Mouse (Mus musculus) hindbrain, embryonic 15.5 days (tissue): ENCODE data around the gene Mrm3. TPM values are rescaled to one million over a fixed set of nuclear protein-coding genes. Genes with fewer than 3 reads are reported as not detected.

ENCODE experiments used
- ATAC-seq: fragments of 200-750 bp; cut with Nextera tagmentation; 2 replicates; pipeline ENCODE4 v1.8.0; 2017; ENCODE audit warnings: low read depth, moderate number of reproducible peaks, moderate TSS enrichment; ENCODE audit not compliant: low FRiP score
- H3K27ac ChIP-seq: fragments of 300-500 bp; sonication (generic); replicated peaks from 2 replicates; pipeline ENCODE4 v1.5.1; 2015; ENCODE audit warnings: mild to moderate bottlenecking, inconsistent platforms
- H3K27me3 ChIP-seq: fragments of 300-500 bp; sonication (generic); 2 replicates; pipeline ENCODE4 v1.6.1; 2015; ENCODE audit warnings: control low read depth, inconsistent platforms
- H3K36me3 ChIP-seq: fragments of 300-500 bp; sonication (generic); 2 replicates; pipeline ENCODE4 v1.6.1; 2015; ENCODE audit warnings: control low read depth, inconsistent platforms
- H3K4me1 ChIP-seq: fragments of 300-500 bp; sonication (generic); replicated peaks from 2 replicates; pipeline ENCODE4 v1.6.1; 2015; ENCODE audit warnings: control low read depth, inconsistent platforms
- H3K4me2 ChIP-seq: fragments of 300-500 bp; sonication (generic); 2 replicates; pipeline ENCODE4 v1.6.1; 2015; ENCODE audit warnings: moderate library complexity, mild to moderate bottlenecking, inconsistent platforms
- H3K4me3 ChIP-seq: fragments of 300-500 bp; sonication (generic); 2 replicates; pipeline ENCODE4 v1.5.1; 2015; ENCODE audit warnings: mild to moderate bottlenecking, inconsistent platforms
- H3K9ac ChIP-seq: fragments of 300-500 bp; sonication (generic); 2 replicates; pipeline ENCODE4 v1.6.1; 2015; ENCODE audit warnings: inconsistent platforms
- H3K9me3 ChIP-seq: fragments of 300-500 bp; sonication (generic); 2 replicates; pipeline ENCODE4 v1.6.1; 2016; ENCODE audit warnings: control low read depth, inconsistent platforms
- WGBS: fragments of 180-500 bp; shearing (Covaris S2); methylation state at CpG from one replicate; pipeline ENCODE4 v1.1.7; 2015; 5-methylcytosine and 5-hydroxymethylcytosine counted together
- polyA plus RNA-seq: library from polyadenylated mRNA; unstranded; fragments of >200 nt; fragmentation: Nextera tagmentation; extraction: Ambion mirVana; gene quantifications from 2 replicates; pipeline ENCODE4 v1.2.1, GENCODE M21; 2015

Gene Mrm3
- polyA plus RNA-seq, 1 experiment from 2014 or later = 26.6 TPM

DNA sequence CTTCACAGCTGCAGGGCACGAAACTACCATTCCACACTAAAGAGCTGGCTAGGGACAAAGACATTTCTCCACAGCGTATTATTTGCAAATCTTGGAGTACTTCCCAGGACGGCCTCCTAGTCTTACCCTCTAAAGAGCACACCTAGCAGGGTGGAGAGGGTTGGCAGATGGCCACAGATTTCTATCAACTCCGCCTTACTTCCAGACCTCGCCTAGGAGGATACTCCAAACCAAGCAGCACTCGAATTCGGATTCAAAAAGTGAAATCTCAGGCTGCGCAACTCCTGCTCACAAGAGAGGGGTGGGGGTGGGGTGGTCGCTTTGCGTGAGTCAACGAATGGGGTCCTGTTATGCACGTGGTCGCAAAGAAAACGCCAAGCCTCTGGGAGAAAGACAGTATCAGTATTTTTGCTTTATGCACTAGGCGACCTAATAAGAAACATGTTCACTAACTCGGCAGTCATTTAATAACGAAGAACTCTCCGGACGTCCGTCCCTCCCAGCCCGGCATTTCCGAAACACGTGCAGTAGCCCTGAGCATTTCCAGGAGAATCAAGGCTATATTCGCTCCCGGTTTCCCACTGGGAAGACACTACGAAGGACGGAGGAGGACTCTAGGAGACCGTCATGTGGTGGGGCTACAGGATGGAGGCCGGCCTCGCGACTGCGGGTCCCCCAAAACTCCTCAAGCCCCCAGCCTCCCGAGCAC lies 26.7 kb upstream of the Mrm3 start:
- peak overlapping the region; percentile 83 for H3K4me2 ChIP-seq
- H3K9ac ChIP-seq = peak overlapping the region; percentile 94
- H3K27ac ChIP-seq = peak overlapping the region; percentile 92
- peaks cover 28% of the 10 kb centered on the region for H3K36me3 ChIP-seq
- peak overlapping the region; percentile 88 for H3K4me3 ChIP-seq
- 2% methylated on average over 33 of the region's 33 CpGs for WGBS
- peaks cover 11% of the 10 kb centered on the region for H3K4me1 ChIP-seq
- ATAC-seq = peak; percentile 43
- no peaks in the 10 kb centered on the region for H3K27me3 ChIP-seq
- no peaks in the 10 kb centered on the region for H3K9me3 ChIP-seq

DNA sequence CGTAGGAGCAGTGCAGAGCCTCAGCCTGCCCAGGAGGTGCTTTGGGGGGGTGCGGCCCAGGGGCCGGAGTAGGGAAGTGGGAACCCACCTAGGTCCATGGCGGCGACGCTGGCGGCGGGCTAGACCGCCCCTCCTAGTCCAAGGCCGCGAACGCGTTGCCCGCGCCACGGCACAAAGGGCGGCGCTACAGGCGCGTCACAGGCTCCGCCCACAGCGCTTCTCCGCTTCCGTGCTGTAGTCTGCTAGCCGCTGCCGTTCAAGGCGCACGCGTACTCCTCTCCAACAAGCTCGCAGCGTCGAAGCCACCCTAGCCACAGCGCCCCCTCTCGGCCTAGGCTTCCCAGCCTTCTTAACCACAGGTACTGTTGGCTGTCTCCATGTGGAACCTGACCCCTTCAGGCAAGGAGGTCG lies 26.1 kb upstream of the Mrm3 start, which contains the start of the genes Dbil5 and Gemin4:
Gene Dbil5 (plus strand): TSS at position 219 of the 411 bp plus-strand sequence.
Gene Gemin4 (minus strand): TSS at position 275 of the 411 bp plus-strand sequence.
- Histone ChIP-seq H3K36me3 (peaks cover 27% of the 10 kb centered on the region), H3K4me3 (peak within 1 kb of the TSS; percentile 88), H3K27ac (peak within 1 kb of the TSS; percentile 92), H3K4me2 (peak within 1 kb of the TSS; percentile 83), H3K9ac (peak within 1 kb of the TSS; percentile 94), H3K9me3 (no peaks in the 10 kb centered on the region), H3K4me1 (peaks cover 11% of the 10 kb centered on the region), H3K27me3 (no peaks in the 10 kb centered on the region)
- WGBS = under 1% methylated on average over 33 of the region's 35 CpGs
- ATAC-seq = peak; percentile 98

DNA sequence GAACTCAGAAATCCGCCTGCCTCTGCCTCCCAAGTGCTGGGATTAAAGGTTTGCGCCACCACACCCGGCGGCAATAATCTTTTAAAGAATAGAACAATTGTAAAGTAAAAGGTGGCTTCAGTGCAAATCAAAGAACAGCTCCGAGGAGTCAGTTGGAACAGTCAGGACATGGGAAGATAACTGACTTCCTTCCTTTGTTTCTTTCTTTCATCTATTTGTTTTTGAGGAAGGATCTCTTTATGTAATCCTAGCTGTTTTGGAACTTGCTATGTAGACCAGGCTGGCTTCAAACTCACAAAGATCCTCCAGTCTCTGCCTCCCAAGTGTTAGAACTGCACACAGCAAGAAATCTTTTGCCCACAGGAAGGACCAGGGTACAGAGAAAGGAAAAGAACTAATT lies 18.9 kb upstream of the Mrm3 start:
- Histone ChIP-seq H3K36me3 (peaks cover 37% of the 10 kb centered on the region), H3K4me3 (no peak overlapping the region), H3K4me2 (no peak overlapping the region), H3K27me3 (no peaks in the 10 kb centered on the region), H3K9ac (no peak overlapping the region), H3K4me1 (no peaks in the 10 kb centered on the region), H3K27ac (no peak overlapping the region), H3K9me3 (no peaks in the 10 kb centered on the region)
- WGBS = 95% methylated on average over 5 of the region's 5 CpGs
- no peak for ATAC-seq

DNA sequence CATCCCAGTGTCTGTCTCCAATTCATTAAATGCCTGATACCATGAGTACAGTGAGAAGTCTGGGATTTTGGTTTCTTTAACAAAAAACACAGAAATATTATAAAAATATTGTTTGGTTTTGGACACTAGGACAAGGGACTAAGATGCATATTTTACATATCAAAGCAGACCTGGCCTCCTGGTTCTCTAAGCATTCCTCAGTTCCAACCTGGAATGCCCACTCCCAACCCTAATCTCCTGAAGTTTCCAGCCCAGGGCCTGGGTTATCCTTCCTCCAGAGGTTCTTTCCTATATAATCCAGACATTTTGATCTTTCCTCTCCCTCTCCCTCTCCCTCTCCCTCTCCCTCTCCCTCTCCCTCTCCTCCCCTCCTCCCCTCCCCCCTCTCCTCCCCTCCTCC lies 18.5 kb upstream of the Mrm3 start:
- Histone ChIP-seq H3K4me1 (no peaks in the 10 kb centered on the region), H3K27ac (no peak overlapping the region), H3K27me3 (no peaks in the 10 kb centered on the region), H3K9me3 (no peaks in the 10 kb centered on the region), H3K4me3 (no peak overlapping the region), H3K4me2 (no peak overlapping the region), H3K9ac (no peak overlapping the region), H3K36me3 (peaks cover 37% of the 10 kb centered on the region)
- ATAC-seq = no peak

DNA sequence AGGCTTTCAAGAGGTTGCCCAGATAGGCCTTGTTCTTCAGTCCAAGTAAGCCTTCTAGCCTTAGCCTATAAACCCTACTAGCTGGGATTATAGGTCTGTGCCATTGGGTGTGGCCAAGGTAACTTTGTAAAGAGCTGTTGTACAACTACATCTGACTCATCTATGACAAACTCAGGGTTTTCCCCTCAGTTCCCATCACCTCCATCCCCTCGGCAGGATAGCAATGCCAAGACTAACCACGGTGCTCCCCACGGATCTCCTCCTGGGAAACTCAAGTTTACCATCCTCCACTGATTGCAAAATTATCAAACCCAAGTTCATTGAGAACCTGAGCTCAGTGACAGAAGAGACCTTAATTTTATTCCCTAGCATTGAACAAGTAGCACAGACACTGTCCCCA lies 7.4 kb upstream of the Mrm3 start:
- 97% methylated on average over 3 of the region's 3 CpGs for WGBS
- H3K4me1 ChIP-seq = no peaks in the 10 kb centered on the region
- H3K9ac ChIP-seq = no peak overlapping the region
- H3K27ac ChIP-seq = no peak overlapping the region
- no peak overlapping the region for H3K4me2 ChIP-seq
- ATAC-seq = no peak
- no peaks in the 10 kb centered on the region for H3K9me3 ChIP-seq
- H3K27me3 ChIP-seq = no peaks in the 10 kb centered on the region
- peaks cover 60% of the 10 kb centered on the region for H3K36me3 ChIP-seq
- H3K4me3 ChIP-seq = no peak overlapping the region

DNA sequence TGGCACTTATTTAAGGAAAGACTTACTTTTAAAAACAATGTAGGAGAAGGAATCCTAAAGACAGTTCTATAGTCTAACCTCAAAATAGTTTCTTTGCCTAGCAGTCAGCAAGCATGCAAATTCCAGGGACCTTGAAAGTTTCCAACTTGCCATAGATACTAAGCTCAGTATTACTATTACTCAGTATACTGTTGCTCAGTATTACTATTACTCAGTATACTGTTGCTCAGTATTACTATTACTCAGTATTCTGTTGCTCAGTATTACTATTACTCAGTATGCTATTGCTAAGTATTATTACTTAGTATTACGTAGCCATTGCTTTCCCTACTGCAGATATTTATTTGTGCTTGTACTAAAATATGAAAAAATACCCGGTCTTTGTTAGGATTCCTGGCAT lies 3.8 kb upstream of the Mrm3 start:
- ATAC-seq = no peak
- no peak overlapping the region for H3K4me2 ChIP-seq
- peaks cover 21% of the 10 kb centered on the region for H3K4me1 ChIP-seq
- no peaks in the 10 kb centered on the region for H3K9me3 ChIP-seq
- no peak overlapping the region for H3K4me3 ChIP-seq
- H3K9ac ChIP-seq = no peak overlapping the region
- peaks cover 31% of the 10 kb centered on the region for H3K36me3 ChIP-seq
- no peak overlapping the region for H3K27ac ChIP-seq
- 92% methylated on average over 2 of the region's 2 CpGs for WGBS
- H3K27me3 ChIP-seq = no peaks in the 10 kb centered on the region

DNA sequence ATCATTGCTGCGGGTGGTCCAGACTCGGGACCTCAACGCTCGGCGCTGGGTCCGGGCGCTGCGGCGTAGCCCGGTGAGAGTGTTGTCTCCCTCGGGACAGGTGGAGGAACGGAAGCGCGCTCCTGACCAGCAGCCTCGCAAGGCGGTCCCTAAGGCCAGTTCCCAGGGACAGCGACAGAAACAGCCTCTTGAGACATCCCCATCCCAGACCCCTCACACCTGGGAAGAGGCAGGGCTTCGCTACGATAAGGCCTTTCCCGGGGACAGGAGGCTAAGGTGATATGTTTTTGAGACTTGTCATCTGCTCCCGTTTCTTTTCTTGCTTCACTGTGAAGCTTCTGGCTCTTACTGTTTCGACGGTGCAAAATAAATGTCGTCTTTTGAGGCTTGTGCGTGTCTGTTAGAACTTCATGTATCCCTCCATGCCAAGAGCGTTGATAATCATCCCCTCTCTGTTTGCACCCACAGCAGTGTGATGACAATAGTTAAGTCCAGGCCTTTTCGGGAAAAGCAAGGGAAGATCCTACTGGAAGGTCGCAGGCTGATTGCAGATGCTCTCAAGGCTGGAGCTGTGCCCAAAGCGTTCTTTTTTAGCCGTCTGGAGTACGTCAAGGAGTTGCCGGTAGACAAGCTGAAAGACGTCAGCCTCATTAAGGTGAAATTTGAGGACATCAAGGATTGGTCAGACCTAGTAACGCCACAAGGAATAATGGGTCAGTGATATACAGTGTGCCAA lies 464 bp downstream of the Mrm3 start:
- Histone ChIP-seq H3K4me2 (peak overlapping the region; percentile 82), H3K27me3 (no peaks in the 10 kb centered on the region), H3K36me3 (peaks cover 15% of the 10 kb centered on the region), H3K27ac (peak overlapping the region; percentile 88), H3K4me3 (peak overlapping the region; percentile 93), H3K4me1 (peaks cover 34% of the 10 kb centered on the region), H3K9ac (peak overlapping the region; percentile 88), H3K9me3 (no peaks in the 10 kb centered on the region)
- 4% methylated on average over 34 of the region's 34 CpGs for WGBS
- ATAC-seq = no peak; the same call in 1 of the 2 replicates

DNA sequence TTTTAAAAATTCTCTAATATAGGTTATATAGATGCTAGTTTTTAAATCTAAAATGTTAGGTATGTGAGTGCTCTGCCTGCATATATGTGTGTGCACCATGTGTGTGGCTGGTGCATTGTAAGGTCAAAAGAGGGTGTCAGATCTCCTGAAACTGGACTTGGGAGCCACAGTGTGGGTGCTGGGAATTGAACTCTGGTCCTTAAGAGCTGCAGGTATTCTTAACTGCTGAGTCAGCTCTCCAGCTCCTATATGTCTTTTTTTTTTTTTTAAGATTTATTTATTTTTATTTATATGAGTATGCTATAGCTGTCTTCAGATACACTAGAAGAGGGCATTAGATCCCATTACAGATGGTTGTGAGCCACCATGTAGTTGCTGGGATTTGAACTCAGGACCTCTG lies 2.9 kb downstream of the Mrm3 start:
- Histone ChIP-seq H3K9me3 (no peaks in the 10 kb centered on the region), H3K27ac (no peak overlapping the region), H3K4me2 (no peak overlapping the region), H3K4me1 (peaks cover 34% of the 10 kb centered on the region), H3K9ac (no peak overlapping the region), H3K27me3 (no peaks in the 10 kb centered on the region), H3K4me3 (no peak overlapping the region), H3K36me3 (peaks cover 27% of the 10 kb centered on the region; the same call in 1 of the 2 replicates)
- no peak for ATAC-seq

DNA sequence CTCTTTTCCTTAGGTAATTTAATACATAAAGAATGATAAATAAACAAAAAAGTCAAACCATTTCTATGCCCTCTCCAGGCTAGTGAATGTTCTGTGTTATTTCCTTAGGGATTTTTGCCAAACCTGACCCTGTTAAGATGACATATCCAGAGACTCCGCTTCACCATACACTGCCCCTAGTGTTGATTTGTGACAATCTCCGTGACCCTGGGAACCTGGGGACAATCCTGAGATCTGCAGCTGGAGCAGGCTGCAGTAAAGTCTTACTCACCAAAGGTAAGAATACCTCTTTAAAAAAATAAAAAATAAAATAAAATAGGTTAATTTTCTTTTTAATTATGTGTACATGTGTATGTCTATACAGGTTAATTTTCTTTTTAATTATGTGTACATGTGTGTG lies 3.7 kb downstream of the Mrm3 start:
- Histone ChIP-seq H3K4me3 (no peak overlapping the region), H3K36me3 (peaks cover 27% of the 10 kb centered on the region; the same call in 1 of the 2 replicates), H3K9ac (no peak overlapping the region), H3K9me3 (no peaks in the 10 kb centered on the region), H3K4me1 (peaks cover 29% of the 10 kb centered on the region), H3K27me3 (no peaks in the 10 kb centered on the region), H3K27ac (no peak overlapping the region), H3K4me2 (no peak overlapping the region)
- no peak for ATAC-seq
- WGBS = 52% methylated on average over 2 of the region's 2 CpGs

DNA sequence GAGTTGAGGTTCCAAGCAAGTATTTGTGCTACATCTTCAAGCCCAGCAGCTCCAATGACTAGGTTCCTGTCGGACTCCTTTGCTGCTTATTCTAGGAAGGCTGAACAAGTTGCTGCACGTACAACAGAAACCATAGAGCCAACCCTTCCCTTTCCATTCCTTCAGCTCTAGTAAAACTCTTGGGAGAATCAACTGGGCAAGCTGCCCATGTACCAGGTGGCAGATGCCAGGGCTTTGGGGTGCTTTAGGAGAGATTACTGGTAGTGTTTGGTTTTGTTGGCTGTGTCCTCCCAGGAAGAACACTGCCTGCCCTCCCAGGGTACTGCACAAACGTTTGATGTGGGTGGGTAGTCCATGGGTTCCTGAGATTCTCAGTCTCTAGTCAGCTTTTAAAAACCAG lies 8.5 kb downstream of the Mrm3 start:
- H3K4me3 ChIP-seq = no peak overlapping the region
- ATAC-seq = no peak
- H3K4me1 ChIP-seq = peaks cover 14% of the 10 kb centered on the region; the same call in 1 of the 2 replicates
- WGBS = 62% methylated on average over 3 of the region's 3 CpGs
- no peak overlapping the region for H3K27ac ChIP-seq
- peaks cover 27% of the 10 kb centered on the region; the same call in 1 of the 2 replicates for H3K36me3 ChIP-seq
- no peak overlapping the region for H3K9ac ChIP-seq
- H3K27me3 ChIP-seq = no peaks in the 10 kb centered on the region
- H3K4me2 ChIP-seq = no peak overlapping the region
- no peaks in the 10 kb centered on the region for H3K9me3 ChIP-seq

DNA sequence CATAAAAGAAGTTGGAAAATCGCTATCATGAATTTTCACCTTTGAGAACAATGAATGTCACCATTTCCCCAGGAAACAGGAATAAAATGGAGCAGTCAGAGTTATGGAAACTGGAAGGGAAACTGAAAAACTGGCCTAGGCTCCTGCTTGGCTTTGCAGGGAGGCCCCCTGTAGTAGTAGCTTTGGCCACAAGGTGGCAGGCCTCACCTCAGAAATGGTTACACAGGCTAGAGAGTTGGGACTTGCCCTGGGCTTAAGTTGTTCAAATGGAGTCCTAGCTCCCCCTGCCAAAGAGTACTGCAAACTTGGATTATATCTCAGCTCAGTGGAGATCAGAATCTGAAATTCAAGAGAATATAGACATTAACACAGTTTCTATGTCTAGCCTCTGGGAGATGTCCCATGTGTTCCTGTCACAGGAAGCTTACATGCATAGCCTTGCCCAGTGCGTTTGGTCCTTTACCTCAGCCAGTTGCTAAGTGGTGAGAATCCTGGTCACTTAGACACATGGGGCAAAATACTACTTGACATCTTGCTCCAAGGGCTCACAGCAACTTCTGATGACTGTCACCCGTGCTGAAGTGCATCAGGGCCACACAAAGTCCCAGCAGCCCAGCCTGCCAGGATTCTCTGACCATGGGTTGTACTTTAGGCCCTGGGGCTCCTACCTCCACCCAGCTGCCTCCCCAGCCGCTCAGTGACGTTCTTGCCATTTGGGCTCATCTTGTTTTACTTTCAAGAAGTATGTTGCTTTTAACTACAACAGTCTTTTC lies 9.8 kb downstream of the Mrm3 start:
- H3K9ac ChIP-seq = no peak overlapping the region

DNA sequence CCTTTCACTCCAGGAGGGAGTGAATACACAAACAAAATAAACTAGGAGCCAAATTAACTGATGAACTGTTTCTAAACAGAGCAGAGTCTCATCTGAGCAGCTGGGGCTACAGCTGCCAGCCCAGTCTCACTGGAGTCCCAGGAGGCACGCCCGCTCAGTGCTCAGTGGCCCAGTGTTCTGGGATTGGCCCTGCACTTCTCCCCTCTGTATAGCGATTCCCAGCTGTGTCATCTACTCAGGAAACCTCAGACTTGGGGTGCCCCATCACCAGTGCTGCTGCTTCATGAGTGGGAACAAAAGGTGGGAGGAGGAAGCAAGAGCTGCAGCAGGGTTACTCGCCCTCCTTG lies 10.4 kb downstream of the Mrm3 start:
- 65% methylated on average over 4 of the region's 4 CpGs for WGBS
- no peak overlapping the region for H3K4me3 ChIP-seq
- no peak for ATAC-seq
- H3K4me1 ChIP-seq = peaks cover 14% of the 10 kb centered on the region; the same call in 1 of the 2 replicates
- H3K9me3 ChIP-seq = no peaks in the 10 kb centered on the region
- H3K36me3 ChIP-seq = peaks cover 22% of the 10 kb centered on the region; the same call in 1 of the 2 replicates
- no peak overlapping the region for H3K9ac ChIP-seq
- no peak overlapping the region for H3K4me2 ChIP-seq
- no peak overlapping the region for H3K27ac ChIP-seq
- no peaks in the 10 kb centered on the region for H3K27me3 ChIP-seq

More for the DNA sequence above, 9.8 kb downstream of the Mrm3 start:
- H3K4me1 ChIP-seq = peaks cover 14% of the 10 kb centered on the region; the same call in 1 of the 2 replicates
- 44% methylated on average over 5 of the region's 5 CpGs for WGBS
- H3K4me3 ChIP-seq = no peak overlapping the region
- H3K27me3 ChIP-seq = no peaks in the 10 kb centered on the region
- no peaks in the 10 kb centered on the region for H3K9me3 ChIP-seq
- ATAC-seq = peak; percentile 89
- no peak overlapping the region for H3K27ac ChIP-seq
- H3K4me2 ChIP-seq = no peak overlapping the region
- peaks cover 22% of the 10 kb centered on the region; the same call in 1 of the 2 replicates for H3K36me3 ChIP-seq
